Mouse (Mus musculus): ENCODE measurements at regions not wholly inside any gene's neighbourhood (a gene's known extent, or its start where the extent isn't known, plus 50 kb on each side); places are given as distances from the start of the nearest gene placed in this dataset.
A peak's percentile ranks its signal among the peaks of the same experiment; 100 is the strongest.

- no peak overlapping the region for H3K4me2 ChIP-seq (ENCODE audit: low read depth, low read length)
- no peak overlapping the region for H3K4me3 ChIP-seq (replicated peaks; ENCODE audit: low read length)
- 76% methylated on average over 1 of the region's 1 CpGs for WGBS
- H3K36me3 ChIP-seq (ENCODE audit: control insufficient read depth, insufficient read depth, low read length) = no peaks in the 10 kb centered on the region
- H3K9ac ChIP-seq (ENCODE audit: low read length) = no peak overlapping the region
- no peaks in the 10 kb centered on the region for H3K4me1 ChIP-seq (ENCODE audit: control insufficient read depth, insufficient read depth, low read length)
- H3K27me3 ChIP-seq (ENCODE audit: control insufficient read depth, insufficient read depth, low read length) = no peaks in the 10 kb centered on the region
- no peak for ATAC-seq (ENCODE audit: insufficient read depth, low FRiP score)
- H3K9me3 ChIP-seq (replicated peaks; ENCODE audit: control insufficient read depth, low read length) = no peaks in the 10 kb centered on the region
- H3K27ac ChIP-seq (ENCODE audit: low read length) = no peak overlapping the region
These were observed 783.7 kb upstream of the Tbl1xr1 start for GRCm38 (mm10) chr3:21292774-21293173.

GRCm38 (mm10) chr3:21293308-21293707 lies 783.1 kb upstream of the Tbl1xr1 start:
- no peaks in the 10 kb centered on the region for H3K9me3 ChIP-seq (replicated peaks; ENCODE audit: control insufficient read depth, low read length)
- no peaks in the 10 kb centered on the region for H3K4me1 ChIP-seq (ENCODE audit: control insufficient read depth, insufficient read depth, low read length)
- H3K36me3 ChIP-seq (ENCODE audit: control insufficient read depth, insufficient read depth, low read length) = no peaks in the 10 kb centered on the region
- H3K4me3 ChIP-seq (replicated peaks; ENCODE audit: low read length) = no peak overlapping the region
- WGBS = 66% methylated on average over 2 of the region's 2 CpGs
- no peak overlapping the region for H3K27ac ChIP-seq (ENCODE audit: low read length)
- no peak overlapping the region for H3K4me2 ChIP-seq (ENCODE audit: low read depth, low read length)
- no peak overlapping the region for H3K9ac ChIP-seq (ENCODE audit: low read length)
- no peaks in the 10 kb centered on the region for H3K27me3 ChIP-seq (ENCODE audit: control insufficient read depth, insufficient read depth, low read length)
- ATAC-seq (ENCODE audit: insufficient read depth, low FRiP score) = no peak

- Histone ChIP-seq H3K4me1 (ENCODE audit: control insufficient read depth, insufficient read depth, low read length) (no peaks in the 10 kb centered on the region), H3K27me3 (ENCODE audit: control insufficient read depth, insufficient read depth, low read length) (no peaks in the 10 kb centered on the region), H3K27ac (ENCODE audit: low read length) (no peak overlapping the region), H3K9ac (ENCODE audit: low read length) (no peak overlapping the region), H3K36me3 (ENCODE audit: control insufficient read depth, insufficient read depth, low read length) (no peaks in the 10 kb centered on the region), H3K4me2 (ENCODE audit: low read depth, low read length) (no peak overlapping the region), H3K9me3 (replicated peaks; ENCODE audit: control insufficient read depth, low read length) (no peaks in the 10 kb centered on the region), H3K4me3 (replicated peaks; ENCODE audit: low read length) (no peak overlapping the region)
- peak; percentile 29; the same call in 1 of the 2 replicates for ATAC-seq (ENCODE audit: insufficient read depth, low FRiP score)
- WGBS = 75% methylated on average over 3 of the region's 3 CpGs
These were observed 781.7 kb upstream of the Tbl1xr1 start for GRCm38 (mm10) chr3:21294776-21295175.

GRCm38 (mm10) chr3:21296581-21297110 lies 779.8 kb upstream of the Tbl1xr1 start:
- Histone ChIP-seq H3K9me3 (replicated peaks; ENCODE audit: control insufficient read depth, low read length) (no peaks in the 10 kb centered on the region), H3K27ac (ENCODE audit: low read length) (no peak overlapping the region), H3K27me3 (ENCODE audit: control insufficient read depth, insufficient read depth, low read length) (no peaks in the 10 kb centered on the region), H3K4me3 (replicated peaks; ENCODE audit: low read length) (no peak overlapping the region), H3K9ac (ENCODE audit: low read length) (no peak overlapping the region), H3K4me2 (ENCODE audit: low read depth, low read length) (no peak overlapping the region), H3K4me1 (ENCODE audit: control insufficient read depth, insufficient read depth, low read length) (no peaks in the 10 kb centered on the region), H3K36me3 (ENCODE audit: control insufficient read depth, insufficient read depth, low read length) (no peaks in the 10 kb centered on the region)
- no peak for ATAC-seq (ENCODE audit: insufficient read depth, low FRiP score)
- whole genome bisulfite sequencing = 44% methylated on average over 1 of the region's 1 CpGs

GRCm38 (mm10) chr3:21325329-21325896 lies 751.0 kb upstream of the Tbl1xr1 start:
- 48% methylated on average over 4 of the region's 4 CpGs for WGBS
- no peaks in the 10 kb centered on the region for H3K36me3 ChIP-seq (ENCODE audit: control insufficient read depth, insufficient read depth, low read length)
- H3K4me2 ChIP-seq (ENCODE audit: low read depth, low read length) = no peak overlapping the region
- no peaks in the 10 kb centered on the region for H3K27me3 ChIP-seq (ENCODE audit: control insufficient read depth, insufficient read depth, low read length)
- no peak for ATAC-seq (ENCODE audit: insufficient read depth, low FRiP score)
- no peak overlapping the region for H3K9ac ChIP-seq (ENCODE audit: low read length)
- H3K27ac ChIP-seq (ENCODE audit: low read length) = no peak overlapping the region
- H3K9me3 ChIP-seq (replicated peaks; ENCODE audit: control insufficient read depth, low read length) = no peaks in the 10 kb centered on the region
- H3K4me3 ChIP-seq (replicated peaks; ENCODE audit: low read length) = no peak overlapping the region
- H3K4me1 ChIP-seq (ENCODE audit: control insufficient read depth, insufficient read depth, low read length) = no peaks in the 10 kb centered on the region

- H3K36me3 ChIP-seq (ENCODE audit: control insufficient read depth, insufficient read depth, low read length) = no peaks in the 10 kb centered on the region
- no peaks in the 10 kb centered on the region for H3K27me3 ChIP-seq (ENCODE audit: control insufficient read depth, insufficient read depth, low read length)
- no peak overlapping the region for H3K27ac ChIP-seq (ENCODE audit: low read length)
- no peak overlapping the region for H3K9ac ChIP-seq (ENCODE audit: low read length)
- no peak overlapping the region for H3K4me2 ChIP-seq (ENCODE audit: low read depth, low read length)
- H3K4me1 ChIP-seq (ENCODE audit: control insufficient read depth, insufficient read depth, low read length) = no peaks in the 10 kb centered on the region
- H3K9me3 ChIP-seq (replicated peaks; ENCODE audit: control insufficient read depth, low read length) = no peaks in the 10 kb centered on the region
- no peak overlapping the region for H3K4me3 ChIP-seq (replicated peaks; ENCODE audit: low read length)
- no peak for ATAC-seq (ENCODE audit: insufficient read depth, low FRiP score)
These were observed 734.5 kb upstream of the Tbl1xr1 start for GRCm38 (mm10) chr3:21341916-21342315.

GRCm38 (mm10) chr3:21343095-21343494 lies 733.4 kb upstream of the Tbl1xr1 start:
- H3K4me2 ChIP-seq (ENCODE audit: low read depth, low read length) = no peak overlapping the region
- no peak overlapping the region for H3K4me3 ChIP-seq (replicated peaks; ENCODE audit: low read length)
- H3K27me3 ChIP-seq (ENCODE audit: control insufficient read depth, insufficient read depth, low read length) = no peaks in the 10 kb centered on the region
- H3K27ac ChIP-seq (ENCODE audit: low read length) = no peak overlapping the region
- no peak for ATAC-seq (ENCODE audit: insufficient read depth, low FRiP score)
- WGBS = 75% methylated on average over 1 of the region's 1 CpGs
- no peaks in the 10 kb centered on the region for H3K4me1 ChIP-seq (ENCODE audit: control insufficient read depth, insufficient read depth, low read length)
- H3K36me3 ChIP-seq (ENCODE audit: control insufficient read depth, insufficient read depth, low read length) = no peaks in the 10 kb centered on the region
- H3K9ac ChIP-seq (ENCODE audit: low read length) = no peak overlapping the region
- no peaks in the 10 kb centered on the region for H3K9me3 ChIP-seq (replicated peaks; ENCODE audit: control insufficient read depth, low read length)

- no peaks in the 10 kb centered on the region for H3K36me3 ChIP-seq (ENCODE audit: control insufficient read depth, insufficient read depth, low read length)
- ATAC-seq (ENCODE audit: insufficient read depth, low FRiP score) = no peak
- H3K9me3 ChIP-seq (replicated peaks; ENCODE audit: control insufficient read depth, low read length) = no peaks in the 10 kb centered on the region
- H3K27ac ChIP-seq (ENCODE audit: low read length) = no peak overlapping the region
- no peak overlapping the region for H3K4me3 ChIP-seq (replicated peaks; ENCODE audit: low read length)
- no peaks in the 10 kb centered on the region for H3K27me3 ChIP-seq (ENCODE audit: control insufficient read depth, insufficient read depth, low read length)
- H3K4me1 ChIP-seq (ENCODE audit: control insufficient read depth, insufficient read depth, low read length) = no peaks in the 10 kb centered on the region
- no peak overlapping the region for H3K9ac ChIP-seq (ENCODE audit: low read length)
- no peak overlapping the region for H3K4me2 ChIP-seq (ENCODE audit: low read depth, low read length)
- WGBS = 78% methylated on average over 3 of the region's 3 CpGs
These were observed 727.0 kb upstream of the Tbl1xr1 start for GRCm38 (mm10) chr3:21349421-21349820.

- Histone ChIP-seq H3K4me2 (ENCODE audit: low read depth, low read length) (no peak overlapping the region), H3K27me3 (ENCODE audit: control insufficient read depth, insufficient read depth, low read length) (no peaks in the 10 kb centered on the region), H3K36me3 (ENCODE audit: control insufficient read depth, insufficient read depth, low read length) (no peaks in the 10 kb centered on the region), H3K4me3 (replicated peaks; ENCODE audit: low read length) (no peak overlapping the region), H3K9me3 (replicated peaks; ENCODE audit: control insufficient read depth, low read length) (no peaks in the 10 kb centered on the region), H3K4me1 (ENCODE audit: control insufficient read depth, insufficient read depth, low read length) (no peaks in the 10 kb centered on the region), H3K27ac (ENCODE audit: low read length) (no peak overlapping the region), H3K9ac (ENCODE audit: low read length) (no peak overlapping the region)
- WGBS = 79% methylated on average over 3 of the region's 3 CpGs
- no peak for ATAC-seq (ENCODE audit: insufficient read depth, low FRiP score)
These were observed 720.3 kb upstream of the Tbl1xr1 start for GRCm38 (mm10) chr3:21356150-21356549.

Data from stomach, embryonic 16.5 days (tissue).